Mouse (Mus musculus) monocyte, adult 59 days (primary cell): ENCODE measurements around the gene Pus1. TPM values are rescaled to one million over a fixed set of nuclear protein-coding genes. Genes with fewer than 3 reads are reported as not detected.

Source experiments
- total RNA-seq, 2 experiments: library from RNA; stranded (reverse); gene quantifications; one replicate each; pipeline ENCODE4 v1.2.4; 2023

Pus1 gene
- 10 to 100 TPM; 20.6 to 21.8 TPM for total RNA-seq

GRCm38 (mm10) chr5:110779998-110780760, at the start of gene Pus1:
TSS of gene Pus1 (minus strand) at chr5:110780659.

GRCm38 (mm10) chr5:110809667-110810325, 29.3 kb upstream of the Pus1 start, which contains the start of gene Ulk1:
TSS of gene Ulk1 (minus strand) at chr5:110810097.

GRCm38 (mm10) chr5:110770448-110771158, 9.9 kb downstream of the Pus1 start, which contains the start of gene Ep400:
TSS of gene Ep400 (minus strand) at chr5:110770717.

Other genes starting within 250 kb of the Pus1 start
- 10 to 100 TPM; 12.8 to 16.2 TPM for gene Galnt9, start 236.3 kb downstream of the Pus1 start, total RNA-seq
- gene Noc4l, start 127.2 kb downstream of the Pus1 start, total RNA-seq = 10 to 100 TPM; 28.9 to 42.5 TPM
- gene Ddx51, start 127.2 kb downstream of the Pus1 start, total RNA-seq = 10 to 100 TPM; 23.6 to 28.8 TPM
- 100 to 1,000 TPM; 170 to 179 TPM for gene Ep400, start 9.9 kb downstream of the Pus1 start, total RNA-seq
- gene Ulk1, start 29.4 kb upstream of the Pus1 start, total RNA-seq = 100 to 1,000 TPM; 122 to 130 TPM
- 10 to 100 TPM; 19.1 to 22.1 TPM for gene Hscb, start 59.1 kb upstream of the Pus1 start, total RNA-seq
- 1 to 10 TPM; 6.7 to 9.7 TPM for gene Chek2, start 59.3 kb upstream of the Pus1 start, total RNA-seq
- gene Ttc28, start 99.1 kb upstream of the Pus1 start, total RNA-seq = 1 to 10 TPM; 4.0 to 5.1 TPM